Mouse (Mus musculus) lung, embryonic 15.5 days (tissue): ENCODE measurements around the gene Ugdh. TPM values are rescaled to one million over a fixed set of nuclear protein-coding genes. Genes with fewer than 3 reads are reported as not detected.

Source experiments
- ATAC-seq: fragments of 200-750 bp; cut with Nextera tagmentation; 2 replicates; pipeline ENCODE4 v1.8.0; 2017; ENCODE audit warnings: moderate number of reproducible peaks, borderline replicate concordance; ENCODE audit not compliant: low FRiP score, low TSS enrichment; ENCODE audit errors: extremely low read depth
- H3K27ac ChIP-seq: fragments of 300-500 bp; sonication (generic); 2 replicates; pipeline ENCODE4 v1.5.1; 2015; ENCODE audit warnings: moderate library complexity, mild to moderate bottlenecking, inconsistent platforms
- H3K27me3 ChIP-seq: fragments of 300-500 bp; sonication (generic); 2 replicates; pipeline ENCODE4 v1.6.1; 2015; ENCODE audit warnings: inconsistent platforms
- H3K36me3 ChIP-seq: fragments of 300-500 bp; sonication (generic); 2 replicates; pipeline ENCODE4 v1.6.1; 2015; ENCODE audit warnings: inconsistent platforms
- H3K4me1 ChIP-seq: fragments of 300-500 bp; sonication (generic); 2 replicates; pipeline ENCODE4 v1.6.1; 2015; ENCODE audit warnings: inconsistent platforms
- H3K4me2 ChIP-seq: fragments of 300-500 bp; sonication (generic); 2 replicates; pipeline ENCODE4 v1.6.1; 2015; ENCODE audit warnings: inconsistent platforms, mild to moderate bottlenecking, moderate library complexity
- H3K4me3 ChIP-seq: fragments of 300-500 bp; sonication (generic); 2 replicates; pipeline ENCODE4 v1.5.1; 2015; ENCODE audit warnings: mild to moderate bottlenecking, inconsistent platforms
- H3K9ac ChIP-seq: fragments of 300-500 bp; sonication (generic); 2 replicates; pipeline ENCODE4 v1.6.1; 2015; ENCODE audit warnings: inconsistent platforms
- H3K9me3 ChIP-seq: fragments of 300-500 bp; sonication (generic); 2 replicates; pipeline ENCODE4 v1.6.1; 2016; ENCODE audit warnings: inconsistent platforms
- WGBS: fragments of 180-500 bp; shearing (Covaris S2); methylation state at CpG from one replicate; pipeline ENCODE4 v1.1.7; 2015; 5-methylcytosine and 5-hydroxymethylcytosine counted together
- polyA plus RNA-seq: library from polyadenylated mRNA; unstranded; fragments of >200 nt; fragmentation: Nextera tagmentation; extraction: Ambion mirVana; gene quantifications from 2 replicates; pipeline ENCODE4 v1.2.1, GENCODE M21; 2015

The Ugdh gene
- polyA plus RNA-seq, 1 experiment from 2014 or later, result 146 TPM

DNA sequence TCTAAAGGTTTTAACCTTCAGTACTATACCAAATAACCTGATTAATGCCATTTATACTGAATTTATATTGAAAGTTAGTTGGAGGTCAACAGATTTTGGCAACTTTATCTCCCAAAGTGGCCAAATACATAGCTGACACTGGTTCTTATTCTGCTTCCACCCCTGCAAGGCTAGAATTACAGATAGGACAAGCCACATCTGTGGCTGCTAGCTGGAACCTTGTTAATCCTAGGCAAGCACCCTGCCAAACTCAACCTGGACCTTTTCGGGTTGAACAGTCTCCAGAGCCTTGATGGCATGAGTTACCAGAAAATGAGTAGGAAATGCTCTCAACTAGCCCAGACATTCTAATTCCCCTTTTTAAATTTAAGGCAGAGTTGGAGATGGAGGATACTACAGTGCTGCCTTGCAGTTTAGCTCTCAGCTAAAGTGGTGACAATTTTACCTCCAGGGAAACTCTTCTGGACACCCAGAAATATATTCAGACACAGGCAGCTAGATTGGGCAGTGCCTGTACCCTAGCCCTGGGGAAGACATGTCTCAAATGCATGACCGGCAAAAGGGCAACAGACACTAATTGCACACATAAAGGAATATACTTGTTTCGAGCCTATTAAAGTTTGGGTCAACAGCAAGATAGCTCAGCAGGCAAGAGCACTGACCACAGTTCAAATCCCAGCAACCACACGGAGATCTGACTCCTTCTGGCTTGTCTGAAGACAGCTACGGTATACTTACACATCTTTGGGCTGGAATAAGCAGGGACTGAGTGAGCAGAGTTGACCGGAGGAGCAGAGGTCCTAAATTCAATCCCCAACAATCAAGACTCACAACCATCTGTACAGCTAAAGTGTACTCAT lies 48.5 kb downstream of the Ugdh start:
- Histone ChIP-seq H3K27ac (no peak overlapping the region), H3K36me3 (peaks cover 33% of the 10 kb centered on the region), H3K9ac (no peak overlapping the region), H3K4me1 (peaks cover 19% of the 10 kb centered on the region), H3K9me3 (no peaks in the 10 kb centered on the region), H3K4me2 (no peak overlapping the region), H3K27me3 (no peaks in the 10 kb centered on the region), H3K4me3 (no peak overlapping the region)
- 76% methylated on average over 6 of the region's 6 CpGs for WGBS
- ATAC-seq, result no peak

DNA sequence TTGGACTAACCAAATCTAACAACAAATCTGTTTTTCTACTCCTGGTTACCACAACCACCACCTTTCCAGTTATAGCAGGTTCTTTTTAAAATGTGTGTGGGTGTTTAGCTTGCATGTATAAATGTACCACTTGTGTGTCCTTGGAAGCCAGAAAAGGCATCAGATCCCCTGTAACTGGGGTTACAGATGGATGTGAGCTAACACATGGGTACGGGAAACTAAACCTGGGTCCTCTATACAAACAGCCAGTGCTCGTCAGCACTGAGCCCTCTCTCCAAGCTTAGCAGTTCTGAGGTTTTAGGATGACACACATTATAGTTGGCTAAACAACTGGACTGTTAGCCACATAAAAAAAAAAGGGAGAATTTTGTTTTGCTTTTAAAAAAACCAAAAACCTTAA lies 50.0 kb downstream of the Ugdh start:
- H3K9ac ChIP-seq, result no peak overlapping the region
- no peaks in the 10 kb centered on the region for H3K27me3 ChIP-seq
- H3K4me3 ChIP-seq, result no peak overlapping the region
- no peak overlapping the region for H3K4me2 ChIP-seq
- ATAC-seq, result no peak
- WGBS, result 73% methylated on average over 2 of the region's 2 CpGs
- H3K4me1 ChIP-seq, result peaks cover 17% of the 10 kb centered on the region
- no peak overlapping the region for H3K27ac ChIP-seq
- peaks cover 33% of the 10 kb centered on the region for H3K36me3 ChIP-seq
- H3K9me3 ChIP-seq, result no peaks in the 10 kb centered on the region

DNA sequence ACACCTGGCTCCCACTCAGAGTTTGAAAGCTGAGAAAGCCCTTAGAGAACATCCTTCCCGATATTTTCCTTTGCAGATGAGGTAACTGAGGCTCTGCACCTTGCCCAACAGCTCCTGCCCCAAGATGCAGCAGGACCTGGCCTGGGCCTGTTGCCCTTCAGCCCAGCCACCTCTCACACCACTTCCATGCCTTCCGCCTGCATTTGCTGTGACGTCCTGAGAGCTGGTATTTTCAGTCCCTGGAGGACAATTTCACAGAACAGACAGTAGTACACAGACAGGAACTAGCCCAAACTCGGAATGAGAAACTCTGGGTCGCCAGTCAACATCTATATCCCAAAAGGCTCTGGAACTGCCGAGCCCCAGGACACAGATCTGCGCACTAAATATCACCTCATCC lies 61.0 kb downstream of the Ugdh start:
- ATAC-seq, result no peak
- no peaks in the 10 kb centered on the region for H3K4me1 ChIP-seq
- H3K27ac ChIP-seq, result no peak overlapping the region
- no peaks in the 10 kb centered on the region for H3K9me3 ChIP-seq
- no peaks in the 10 kb centered on the region for H3K27me3 ChIP-seq
- H3K4me3 ChIP-seq, result no peak overlapping the region
- 77% methylated on average over 7 of the region's 7 CpGs for WGBS
- H3K9ac ChIP-seq, result no peak overlapping the region
- H3K4me2 ChIP-seq, result no peak overlapping the region
- H3K36me3 ChIP-seq, result no peaks in the 10 kb centered on the region

DNA sequence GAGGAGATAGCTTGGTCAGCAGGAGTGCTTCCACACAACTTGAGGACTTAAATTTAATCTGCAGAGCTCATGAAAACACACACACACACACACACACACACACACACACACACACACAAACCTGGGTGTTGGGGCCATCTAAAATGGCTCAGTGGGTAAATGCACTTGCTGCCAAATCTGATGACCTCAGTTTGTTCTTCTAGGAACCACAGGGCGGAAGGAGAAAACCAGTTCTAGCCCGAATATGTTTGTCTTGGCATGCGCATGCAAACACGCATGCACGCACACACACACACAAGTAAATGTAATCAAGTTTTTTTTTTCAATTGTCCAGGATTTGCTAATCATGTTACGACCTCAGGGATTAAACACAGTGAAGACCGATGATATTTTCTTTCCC lies 64.2 kb downstream of the Ugdh start:
- no peak overlapping the region for H3K27ac ChIP-seq
- H3K4me1 ChIP-seq, result no peaks in the 10 kb centered on the region
- H3K27me3 ChIP-seq, result no peaks in the 10 kb centered on the region
- no peaks in the 10 kb centered on the region for H3K9me3 ChIP-seq
- no peak overlapping the region for H3K9ac ChIP-seq
- no peak overlapping the region for H3K4me3 ChIP-seq
- WGBS, result 91% methylated on average over 7 of the region's 7 CpGs
- no peak for ATAC-seq
- H3K36me3 ChIP-seq, result no peaks in the 10 kb centered on the region
- no peak overlapping the region for H3K4me2 ChIP-seq

DNA sequence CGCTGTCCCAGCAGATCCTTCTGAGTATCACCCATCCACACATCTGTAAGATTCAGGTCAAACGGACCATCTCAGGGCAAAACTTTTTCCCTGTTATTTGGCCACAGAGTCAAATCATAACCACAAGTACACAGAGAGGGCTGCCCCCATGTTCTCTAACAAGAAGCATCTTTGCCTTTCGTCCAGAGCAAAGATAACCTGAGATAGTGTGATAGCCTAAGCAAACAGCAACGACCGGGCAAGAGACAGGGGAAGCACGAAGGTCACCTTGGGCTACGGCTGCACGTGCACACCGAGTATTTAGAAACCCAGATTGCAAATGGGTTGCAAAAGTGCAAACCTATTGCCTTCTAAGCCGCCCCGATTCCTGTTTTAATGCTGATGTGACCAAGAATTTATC lies 67.9 kb downstream of the Ugdh start:
- Histone ChIP-seq H3K27me3 (no peaks in the 10 kb centered on the region), H3K4me2 (no peak overlapping the region), H3K27ac (no peak overlapping the region), H3K4me3 (no peak overlapping the region), H3K9ac (no peak overlapping the region), H3K4me1 (no peaks in the 10 kb centered on the region), H3K9me3 (no peaks in the 10 kb centered on the region), H3K36me3 (no peaks in the 10 kb centered on the region)
- no peak for ATAC-seq
- WGBS, result 58% methylated on average over 11 of the region's 11 CpGs

Other genes with a start within 250 kb of the Ugdh start
- gene Wdr19, start 236.3 kb downstream of the Ugdh start, polyA plus RNA-seq, result 9.7 and 10.5 TPM in 2 replicates
- 80.3 and 84.4 TPM in 2 replicates for gene Rfc1, start 100.3 kb downstream of the Ugdh start, polyA plus RNA-seq
- gene Klb, start 87.6 kb downstream of the Ugdh start, polyA plus RNA-seq, result 0.08 TPM in 1 of 2 replicates, not detected in the other
- 991 and 1,022 TPM in 2 replicates for gene Rpl9, start 44.5 kb downstream of the Ugdh start, polyA plus RNA-seq
- 55.5 and 57.2 TPM in 2 replicates for gene Lias, start 44.5 kb downstream of the Ugdh start, polyA plus RNA-seq
- not detected in 2 replicates for gene Gm43552, start 56.9 kb upstream of the Ugdh start, polyA plus RNA-seq
- gene Smim14, start 101.2 kb upstream of the Ugdh start, polyA plus RNA-seq, result 99.4 and 108 TPM in 2 replicates
- 165 and 167 TPM in 2 replicates for gene Ube2k, start 101.3 kb upstream of the Ugdh start, polyA plus RNA-seq